Mouse (Mus musculus): ENCODE data around the gene Rbfox3. TPM values are rescaled to one million over a fixed set of nuclear protein-coding genes. Genes with fewer than 3 reads are reported as not detected.
A peak's percentile ranks its signal among the peaks of the same experiment; 100 is the strongest.

Rbfox3 gene
- polyA plus RNA-seq, 1 experiment from 2014 or later: 32.0 TPM

DNA sequence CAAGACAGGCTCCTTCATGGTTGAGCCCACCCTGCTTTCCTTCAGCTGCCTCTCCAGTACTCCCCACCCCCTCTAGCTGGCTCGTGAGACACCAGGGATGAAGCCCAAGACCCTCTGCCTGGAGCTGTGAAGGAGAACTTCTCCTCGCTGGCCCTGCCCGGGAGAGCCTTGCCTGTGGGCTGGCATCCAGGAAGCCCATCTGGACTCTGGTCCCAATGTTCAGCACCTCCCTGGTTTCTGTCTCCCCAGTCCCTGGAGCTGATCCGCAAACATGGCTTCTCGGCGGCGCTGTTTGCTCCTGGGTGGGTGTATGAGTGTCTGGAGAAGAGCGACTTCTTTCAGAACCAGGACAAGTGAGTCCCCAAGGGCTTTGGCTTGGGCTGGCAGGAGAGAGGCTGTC is 427.2 kb downstream of the Rbfox3 start:
- WGBS: 91% methylated on average over 8 of the region's 8 CpGs
- Histone ChIP-seq H3K9me3 (replicated peaks) (no peaks in the 10 kb centered on the region), H3K36me3 (ENCODE audit: poor library complexity, severe bottlenecking) (peaks cover 26% of the 10 kb centered on the region), H3K4me3 (no peak overlapping the region), H3K4me1 (peaks cover 3% of the 10 kb centered on the region; the same call in 1 of the 2 replicates), H3K27me3 (no peaks in the 10 kb centered on the region), H3K27ac (0 out of 2 replicates have a peak overlapping the region, but pooled peaks have one; percentile 8), H3K4me2 (no peak overlapping the region), H3K9ac (no peak overlapping the region)
- no peak for ATAC-seq

GRCm38 (mm10) chr11:118481751-118482150 is 429.6 kb downstream of the Rbfox3 start:
- Histone ChIP-seq H3K4me1 (peaks cover 7% of the 10 kb centered on the region), H3K4me3 (no peak overlapping the region), H3K4me2 (no peak overlapping the region), H3K36me3 (ENCODE audit: poor library complexity, severe bottlenecking) (peaks cover 26% of the 10 kb centered on the region), H3K9ac (no peak overlapping the region), H3K27ac (no peak overlapping the region), H3K27me3 (no peaks in the 10 kb centered on the region), H3K9me3 (replicated peaks) (no peaks in the 10 kb centered on the region)
- ATAC-seq: no peak
- WGBS: 79% methylated on average over 14 of the region's 14 CpGs

DNA sequence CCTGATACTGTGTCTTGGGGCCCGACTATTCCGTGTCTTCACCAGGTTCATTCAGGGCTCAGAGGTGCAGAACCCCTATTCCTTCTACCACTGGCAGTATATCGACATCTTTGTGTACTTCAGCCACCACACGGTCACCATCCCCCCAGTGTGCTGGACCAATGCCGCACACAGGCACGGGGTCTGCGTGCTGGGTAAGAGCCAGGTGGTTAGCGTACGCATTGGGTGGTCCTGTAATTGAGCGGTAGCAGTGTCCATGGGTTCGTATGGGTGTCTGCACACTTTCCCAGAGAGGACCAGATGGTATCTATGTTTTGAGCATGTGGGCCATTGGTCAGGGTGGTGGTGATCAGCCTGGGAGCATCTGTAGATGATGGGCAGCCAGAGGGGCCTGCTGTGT is 430.2 kb downstream of the Rbfox3 start:
- WGBS: 96% methylated on average over 11 of the region's 11 CpGs
- Histone ChIP-seq H3K27me3 (no peaks in the 10 kb centered on the region), H3K36me3 (ENCODE audit: poor library complexity, severe bottlenecking) (peaks cover 22% of the 10 kb centered on the region), H3K9me3 (replicated peaks) (no peaks in the 10 kb centered on the region), H3K4me1 (peaks cover 7% of the 10 kb centered on the region), H3K4me3 (no peak overlapping the region), H3K9ac (no peak overlapping the region), H3K27ac (no peak overlapping the region), H3K4me2 (no peak overlapping the region)
- no peak for ATAC-seq

GRCm38 (mm10) chr11:118479776-118480175 is 431.6 kb downstream of the Rbfox3 start:
- H3K36me3 ChIP-seq (ENCODE audit: poor library complexity, severe bottlenecking): peaks cover 12% of the 10 kb centered on the region; the same call in 1 of the 2 replicates
- 88% methylated on average over 12 of the region's 12 CpGs for WGBS
- H3K27ac ChIP-seq: no peak overlapping the region
- no peak overlapping the region for H3K4me3 ChIP-seq
- ATAC-seq: no peak
- H3K27me3 ChIP-seq: no peaks in the 10 kb centered on the region
- H3K9ac ChIP-seq: no peak overlapping the region
- H3K9me3 ChIP-seq (replicated peaks): no peaks in the 10 kb centered on the region
- no peak overlapping the region for H3K4me2 ChIP-seq
- H3K4me1 ChIP-seq: peaks cover 7% of the 10 kb centered on the region

GRCm38 (mm10) chr11:118476396-118477373 is 434.7 kb downstream of the Rbfox3 start, which contains the start of gene Engase:
Gene Engase, plus strand, starts transcription at chr11:118476829.
- Histone ChIP-seq H3K27ac (no peak within 1 kb of the TSS), H3K4me2 (peak within 1 kb of the TSS; percentile 75), H3K9ac (peak within 1 kb of the TSS; percentile 76), H3K27me3 (no peaks in the 10 kb centered on the region), H3K36me3 (ENCODE audit: poor library complexity, severe bottlenecking) (0 out of 2 replicates have a peak, but pooled peaks cover 3% of the 10 kb centered on the region), H3K9me3 (replicated peaks) (no peaks in the 10 kb centered on the region), H3K4me1 (peaks cover 7% of the 10 kb centered on the region), H3K4me3 (peak within 1 kb of the TSS; percentile 70)
- 1% methylated on average over 57 of the region's 57 CpGs for WGBS
- peak; percentile 100 for ATAC-seq

- Histone ChIP-seq H3K27ac (no peak overlapping the region), H3K4me2 (no peak overlapping the region), H3K36me3 (ENCODE audit: poor library complexity, severe bottlenecking) (0 out of 2 replicates have a peak, but pooled peaks cover 3% of the 10 kb centered on the region), H3K27me3 (no peaks in the 10 kb centered on the region), H3K4me3 (no peak overlapping the region), H3K4me1 (peaks cover 7% of the 10 kb centered on the region), H3K9me3 (replicated peaks) (no peaks in the 10 kb centered on the region), H3K9ac (no peak overlapping the region)
- no peak for ATAC-seq
- 92% methylated on average over 7 of the region's 7 CpGs for WGBS
Measured at GRCm38 (mm10) chr11:118475496-118476083, 435.8 kb downstream of the Rbfox3 start.

DNA sequence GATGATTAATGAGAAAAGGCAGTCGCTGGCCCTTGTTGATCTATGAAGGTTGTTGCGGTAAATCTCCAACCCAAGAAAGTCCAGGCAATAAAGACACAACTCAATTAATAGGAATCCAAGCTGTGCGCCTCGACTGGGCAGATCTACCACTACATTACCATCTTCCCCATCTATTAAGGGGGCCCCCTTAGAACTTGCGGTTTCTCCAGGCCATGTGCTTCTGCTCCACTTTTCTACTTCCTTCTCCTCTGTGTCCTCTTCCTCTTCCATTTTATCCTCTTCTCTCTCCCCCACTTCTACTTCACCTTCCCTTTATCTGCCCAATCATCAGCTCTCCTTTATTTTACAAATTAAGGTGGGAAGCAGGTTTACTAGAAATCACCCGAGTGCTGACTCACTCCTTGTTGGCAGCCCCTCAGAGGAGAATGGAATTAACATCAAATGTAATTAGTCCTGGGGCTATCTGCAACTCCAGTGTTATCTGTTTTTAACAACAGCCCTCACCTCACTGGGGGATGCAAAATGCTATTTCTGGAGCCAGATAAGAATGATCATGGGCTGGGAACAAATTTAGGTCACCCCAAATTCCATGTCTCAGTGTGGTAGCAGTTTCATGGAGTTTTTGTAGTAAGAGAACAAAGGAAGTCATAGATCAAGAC is 437.4 kb downstream of the Rbfox3 start:
- WGBS: 84% methylated on average over 6 of the region's 6 CpGs
- Histone ChIP-seq H3K4me2 (no peak overlapping the region), H3K27me3 (no peaks in the 10 kb centered on the region), H3K4me1 (peaks cover 13% of the 10 kb centered on the region), H3K36me3 (ENCODE audit: poor library complexity, severe bottlenecking) (no peaks in the 10 kb centered on the region), H3K27ac (no peak overlapping the region), H3K9ac (no peak overlapping the region), H3K4me3 (no peak overlapping the region), H3K9me3 (replicated peaks) (no peaks in the 10 kb centered on the region)
- ATAC-seq: no peak

DNA sequence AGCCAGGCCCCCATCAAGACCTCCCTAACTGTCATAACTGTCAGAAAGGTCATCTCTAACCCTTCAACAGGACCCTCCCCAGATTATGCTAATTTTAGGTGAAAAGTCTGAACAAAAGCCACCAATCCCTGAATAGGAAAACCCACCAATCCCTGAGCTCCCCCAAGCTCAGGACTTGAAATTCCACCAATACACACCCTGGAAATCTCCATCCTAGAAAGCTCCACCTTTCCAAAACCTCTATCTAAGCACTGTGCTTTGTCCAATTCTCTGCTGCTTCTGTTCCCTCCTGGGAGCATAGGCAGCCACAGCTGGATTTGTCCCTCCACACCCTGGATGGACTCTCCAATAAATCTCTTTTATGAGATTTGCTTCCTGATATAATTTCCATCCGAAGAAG is 438.2 kb downstream of the Rbfox3 start:
- Histone ChIP-seq H3K4me3 (no peak overlapping the region), H3K4me2 (no peak overlapping the region), H3K27ac (no peak overlapping the region), H3K4me1 (peaks cover 13% of the 10 kb centered on the region), H3K9me3 (replicated peaks) (no peaks in the 10 kb centered on the region), H3K9ac (no peak overlapping the region), H3K27me3 (no peaks in the 10 kb centered on the region), H3K36me3 (ENCODE audit: poor library complexity, severe bottlenecking) (no peaks in the 10 kb centered on the region)
- 100% methylated on average over 1 of the region's 1 CpGs for WGBS
- ATAC-seq: no peak

- no peak for ATAC-seq
- Histone ChIP-seq H3K27ac (no peak overlapping the region), H3K9ac (no peak overlapping the region), H3K36me3 (ENCODE audit: poor library complexity, severe bottlenecking) (no peaks in the 10 kb centered on the region), H3K4me2 (no peak overlapping the region), H3K27me3 (no peaks in the 10 kb centered on the region), H3K4me3 (no peak overlapping the region), H3K9me3 (replicated peaks) (no peaks in the 10 kb centered on the region), H3K4me1 (peaks cover 6% of the 10 kb centered on the region)
- WGBS: 87% methylated on average over 13 of the region's 13 CpGs
Measured at GRCm38 (mm10) chr11:118471676-118472075, 439.7 kb downstream of the Rbfox3 start.

DNA sequence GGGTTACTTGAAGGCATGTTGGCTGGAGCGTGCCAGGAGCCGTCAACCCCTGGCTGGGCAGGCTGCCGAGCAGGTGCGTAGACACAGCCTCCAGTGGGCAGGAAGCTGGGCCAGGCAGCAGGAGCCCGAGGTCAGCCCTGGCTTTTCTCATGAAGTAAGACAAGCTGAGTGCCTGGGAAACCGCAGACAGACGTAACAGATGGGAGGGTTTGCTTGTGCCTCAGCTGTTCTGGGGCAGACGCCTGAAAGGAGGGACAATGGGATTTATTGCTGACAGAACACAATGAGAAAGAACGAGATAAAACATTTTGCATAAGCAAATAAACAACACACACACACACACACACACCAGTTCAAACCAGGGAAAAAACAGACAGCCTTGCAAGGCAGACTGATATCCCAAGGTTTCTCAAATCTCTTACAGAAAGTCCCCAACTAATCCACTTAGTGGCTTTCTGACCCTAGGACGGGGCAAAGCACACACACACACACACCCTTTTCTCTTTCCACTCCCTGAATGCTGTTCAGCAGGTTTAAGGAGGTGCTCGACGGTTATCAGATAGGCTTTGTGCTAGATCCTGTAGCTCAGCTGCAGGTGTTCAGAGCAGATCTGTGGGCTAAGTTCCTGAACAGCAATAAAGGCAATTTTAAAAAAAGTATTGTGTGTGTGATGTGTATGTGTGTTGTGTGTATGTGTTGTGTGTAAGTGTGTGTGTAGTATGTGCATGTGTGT is 441.0 kb downstream of the Rbfox3 start:
- ATAC-seq: no peak
- H3K4me3 ChIP-seq: no peak overlapping the region
- H3K4me2 ChIP-seq: no peak overlapping the region
- H3K9me3 ChIP-seq (replicated peaks): no peaks in the 10 kb centered on the region
- no peak overlapping the region for H3K9ac ChIP-seq
- no peaks in the 10 kb centered on the region for H3K36me3 ChIP-seq (ENCODE audit: poor library complexity, severe bottlenecking)
- 34% methylated on average over 12 of the region's 12 CpGs for WGBS
- H3K27me3 ChIP-seq: no peaks in the 10 kb centered on the region
- H3K4me1 ChIP-seq: peaks cover 6% of the 10 kb centered on the region
- H3K27ac ChIP-seq: peak overlapping the region; percentile 6; the same call in 1 of the 2 replicates

DNA sequence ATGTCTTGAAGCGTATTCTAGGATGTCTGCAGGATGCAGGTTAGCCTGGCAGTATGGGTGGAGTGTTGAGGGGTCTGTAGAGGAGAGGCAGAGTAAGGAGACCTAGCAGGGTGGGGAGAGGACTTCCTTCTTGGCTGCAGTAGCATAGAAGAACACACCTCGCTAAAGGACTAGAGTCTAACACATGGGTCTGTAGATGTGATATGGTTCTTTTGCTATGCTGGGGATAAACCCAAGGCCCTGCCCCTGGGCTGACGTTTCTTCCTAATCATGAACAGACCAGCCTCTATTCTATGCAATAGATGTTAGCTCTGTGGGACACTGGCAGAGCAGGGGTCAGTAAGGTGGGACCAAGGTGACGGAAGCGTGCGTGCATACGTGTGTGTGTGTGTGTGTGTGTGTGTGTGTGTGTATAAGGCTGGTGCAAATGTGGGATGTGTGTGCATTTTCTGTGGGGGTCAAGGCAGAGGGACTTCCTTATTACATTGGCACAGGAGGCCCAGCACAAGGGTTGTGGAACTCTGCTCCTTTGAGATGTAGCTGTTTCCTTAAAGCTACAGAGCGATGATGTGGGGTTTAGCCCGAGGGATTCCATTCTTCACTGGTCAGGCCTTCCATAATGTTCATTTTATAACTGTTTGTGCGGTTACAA is 441.8 kb downstream of the Rbfox3 start:
- Histone ChIP-seq H3K36me3 (ENCODE audit: poor library complexity, severe bottlenecking) (no peaks in the 10 kb centered on the region), H3K9me3 (replicated peaks) (no peaks in the 10 kb centered on the region), H3K27me3 (no peaks in the 10 kb centered on the region), H3K4me2 (no peak overlapping the region), H3K9ac (no peak overlapping the region), H3K27ac (peak overlapping the region; percentile 6; the same call in 1 of the 2 replicates), H3K4me3 (no peak overlapping the region), H3K4me1 (peaks cover 6% of the 10 kb centered on the region)
- no peak for ATAC-seq
- 83% methylated on average over 10 of the region's 10 CpGs for WGBS
